Mouse (Mus musculus) embryonic facial prominence, embryonic 13.5 days (tissue): ENCODE results near the gene Pnkp. TPM values are rescaled to one million over a fixed set of nuclear protein-coding genes. Genes with fewer than 3 reads are reported as not detected.

Experiments used
- ATAC-seq: fragments of 200-750 bp; cut with Nextera tagmentation; 2 replicates; pipeline ENCODE4 v1.8.0; 2017; ENCODE audit warnings: low read depth; ENCODE audit not compliant: insufficient number of reproducible peaks, insufficient read depth, low FRiP score, low TSS enrichment
- H3K27ac ChIP-seq: fragments of 300-500 bp; sonication (generic); 2 replicates; pipeline ENCODE4 v1.5.1; 2015; ENCODE audit warnings: moderate library complexity, mild to moderate bottlenecking, inconsistent platforms
- H3K27me3 ChIP-seq: fragments of 300-500 bp; sonication (generic); 2 replicates; pipeline ENCODE4 v1.6.1; 2015; ENCODE audit warnings: mild to moderate bottlenecking, inconsistent platforms
- H3K36me3 ChIP-seq: fragments of 300-500 bp; sonication (generic); 2 replicates; pipeline ENCODE4 v1.6.1; 2015; ENCODE audit warnings: mild to moderate bottlenecking, inconsistent platforms
- H3K4me1 ChIP-seq: fragments of 300-500 bp; sonication (generic); 2 replicates; pipeline ENCODE4 v1.6.1; 2015; ENCODE audit warnings: inconsistent platforms
- H3K4me2 ChIP-seq: fragments of 300-500 bp; sonication (generic); 2 replicates; pipeline ENCODE4 v1.6.1; 2015; ENCODE audit warnings: moderate library complexity, mild to moderate bottlenecking, inconsistent platforms
- H3K4me3 ChIP-seq: fragments of 300-500 bp; sonication (generic); 2 replicates; pipeline ENCODE4 v1.5.1; 2015; ENCODE audit warnings: mild to moderate bottlenecking, inconsistent platforms
- H3K9ac ChIP-seq: fragments of 300-500 bp; sonication (generic); 2 replicates; pipeline ENCODE4 v1.6.1; 2015; ENCODE audit warnings: mild to moderate bottlenecking, inconsistent platforms
- H3K9me3 ChIP-seq: fragments of 300-500 bp; sonication (generic); 2 replicates; pipeline ENCODE4 v1.6.1; 2016; ENCODE audit warnings: inconsistent platforms
- WGBS: fragments of 180-500 bp; shearing (Covaris S2); methylation state at CpG from one replicate; pipeline ENCODE4 v1.1.7; 2015; ENCODE audit warnings: mixed read lengths; 5-methylcytosine and 5-hydroxymethylcytosine counted together
- polyA plus RNA-seq: library from polyadenylated mRNA; unstranded; fragments of >200 nt; fragmentation: Nextera tagmentation; extraction: Ambion mirVana; gene quantifications from 2 replicates; pipeline ENCODE4 v1.2.1, GENCODE M21; 2015

The Pnkp gene
- polyA plus RNA-seq, 1 experiment from 2014 or later, result 30.0 TPM

DNA sequence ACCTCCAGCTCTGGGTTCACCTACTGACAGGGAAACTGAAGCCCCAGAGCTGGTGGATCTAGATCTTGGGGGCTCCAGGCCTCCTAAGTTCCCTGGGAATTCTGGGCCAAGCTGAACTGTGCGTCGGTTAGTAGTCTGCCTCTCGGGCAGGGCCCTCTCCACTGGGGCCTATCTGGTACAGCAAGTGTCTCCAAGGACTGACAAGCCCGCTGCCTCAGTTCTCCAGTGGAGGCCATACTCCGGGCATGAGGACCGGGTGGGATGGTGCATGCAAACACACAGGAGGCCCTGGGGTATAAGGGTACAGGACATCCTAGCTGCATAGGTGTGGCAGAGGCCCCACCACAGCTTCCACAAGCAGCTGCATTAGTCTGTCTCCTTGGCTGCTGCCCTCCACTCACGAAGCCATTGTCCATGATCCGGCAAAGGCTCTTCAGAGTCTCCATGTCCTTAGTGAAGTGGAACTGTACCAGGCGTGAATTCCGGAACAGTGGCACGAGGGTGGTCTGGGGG, 7.1 kb downstream of the Pnkp start:
- 86% methylated on average over 11 of the region's 11 CpGs for WGBS
- H3K4me3 ChIP-seq, result no peak overlapping the region
- peaks cover 45% of the 10 kb centered on the region for H3K4me1 ChIP-seq
- ATAC-seq, result no peak
- H3K36me3 ChIP-seq, result peaks cover 59% of the 10 kb centered on the region
- no peak overlapping the region for H3K4me2 ChIP-seq
- no peak overlapping the region for H3K27ac ChIP-seq
- H3K27me3 ChIP-seq, result no peaks in the 10 kb centered on the region
- H3K9me3 ChIP-seq, result no peaks in the 10 kb centered on the region
- no peak overlapping the region for H3K9ac ChIP-seq

DNA sequence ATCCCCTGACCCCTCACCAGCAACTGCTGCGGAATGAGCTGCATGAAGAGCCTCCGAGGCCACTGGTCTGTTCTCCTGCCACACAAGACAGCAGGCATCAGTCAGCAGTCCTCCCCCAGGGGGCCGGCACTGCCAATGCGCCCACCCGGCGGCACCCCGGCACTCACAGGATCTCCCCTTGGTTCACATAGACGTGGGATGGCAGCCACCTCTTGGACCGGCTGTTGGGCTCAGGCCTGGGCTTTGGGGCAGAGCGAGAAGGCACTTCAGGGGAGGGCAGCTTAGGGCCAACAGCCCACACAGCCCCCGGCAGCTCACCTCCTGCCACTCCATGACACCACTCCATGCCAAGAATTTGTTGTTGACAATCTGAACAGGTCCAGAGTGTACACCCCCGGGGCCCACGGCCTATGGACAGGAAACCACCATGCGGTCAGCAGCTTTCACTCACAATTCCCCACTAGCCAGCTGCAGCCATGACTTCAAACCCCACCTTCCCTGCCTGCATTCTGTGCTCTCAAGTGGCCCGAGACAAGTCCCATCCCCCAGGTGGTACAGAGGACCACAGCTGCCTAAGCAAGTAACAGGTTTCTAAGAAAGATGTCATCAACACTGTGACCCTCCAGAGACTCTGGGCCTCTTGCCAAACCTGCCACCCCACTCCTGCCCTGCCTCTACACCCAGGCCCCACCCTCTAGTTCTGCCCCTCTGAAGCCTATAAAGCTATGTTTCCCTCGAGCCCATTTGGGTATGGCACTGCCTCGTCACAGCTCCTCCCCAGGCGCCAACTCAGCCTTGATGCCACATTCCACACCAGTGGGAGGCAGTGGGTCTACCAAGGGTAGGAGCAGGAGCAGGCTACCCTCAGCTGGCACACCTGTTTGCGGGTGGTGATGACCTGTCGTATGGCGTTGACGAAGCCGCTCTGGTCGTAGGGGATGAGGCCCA, 7.9 kb downstream of the Pnkp start:
- Histone ChIP-seq H3K9ac (no peak overlapping the region), H3K4me3 (no peak overlapping the region), H3K9me3 (no peaks in the 10 kb centered on the region), H3K4me2 (no peak overlapping the region), H3K27me3 (no peaks in the 10 kb centered on the region), H3K4me1 (peaks cover 45% of the 10 kb centered on the region), H3K27ac (peak overlapping the region; percentile 100; the same call in 1 of the 2 replicates), H3K36me3 (peaks cover 59% of the 10 kb centered on the region)
- no peak for ATAC-seq
- 82% methylated on average over 24 of the region's 24 CpGs for WGBS

DNA sequence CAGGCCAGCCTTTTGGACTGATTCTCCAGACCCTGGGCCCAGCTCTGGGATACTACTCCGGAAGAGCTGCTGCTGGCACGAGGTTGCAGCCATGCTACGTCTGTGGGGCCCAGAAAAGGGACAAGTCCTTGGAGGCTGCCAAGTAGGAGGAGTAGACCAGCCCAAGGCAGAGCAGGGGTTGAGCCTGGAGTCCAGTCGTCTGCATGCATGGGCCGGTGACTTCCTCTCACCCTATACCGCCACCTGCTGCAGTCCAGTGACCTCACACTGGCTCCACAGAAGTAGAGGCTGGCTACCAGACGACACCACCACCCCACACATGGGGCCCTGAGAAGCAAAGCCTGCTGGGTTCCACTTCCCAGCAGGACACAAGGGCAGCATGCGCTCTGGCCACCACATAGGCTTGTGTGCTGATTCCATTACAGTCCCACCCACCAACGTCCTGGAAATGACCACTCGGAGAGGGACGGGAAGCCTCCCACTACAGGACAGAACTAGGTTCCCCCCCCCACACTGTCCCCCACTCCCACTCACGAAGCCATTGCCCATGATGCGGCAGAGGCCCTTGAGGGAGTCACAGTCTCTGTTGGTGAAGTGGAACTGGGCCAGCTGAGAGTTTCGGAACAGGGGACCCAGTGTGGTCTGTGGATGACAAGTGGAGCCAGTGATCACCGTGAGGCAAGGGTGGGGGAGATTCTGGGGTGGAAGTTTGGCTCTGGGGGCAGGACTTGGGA, 9.5 kb downstream of the Pnkp start:
- no peaks in the 10 kb centered on the region for H3K9me3 ChIP-seq
- 57% methylated on average over 15 of the region's 15 CpGs for WGBS
- peaks cover 52% of the 10 kb centered on the region for H3K36me3 ChIP-seq
- peak overlapping the region; percentile 94 for H3K4me2 ChIP-seq
- peaks cover 43% of the 10 kb centered on the region for H3K4me1 ChIP-seq
- peak overlapping the region; percentile 100; the same call in 1 of the 2 replicates for H3K27ac ChIP-seq
- no peak for ATAC-seq
- H3K4me3 ChIP-seq, result peak overlapping the region; percentile 92
- H3K27me3 ChIP-seq, result no peaks in the 10 kb centered on the region
- peak overlapping the region; percentile 64 for H3K9ac ChIP-seq

DNA sequence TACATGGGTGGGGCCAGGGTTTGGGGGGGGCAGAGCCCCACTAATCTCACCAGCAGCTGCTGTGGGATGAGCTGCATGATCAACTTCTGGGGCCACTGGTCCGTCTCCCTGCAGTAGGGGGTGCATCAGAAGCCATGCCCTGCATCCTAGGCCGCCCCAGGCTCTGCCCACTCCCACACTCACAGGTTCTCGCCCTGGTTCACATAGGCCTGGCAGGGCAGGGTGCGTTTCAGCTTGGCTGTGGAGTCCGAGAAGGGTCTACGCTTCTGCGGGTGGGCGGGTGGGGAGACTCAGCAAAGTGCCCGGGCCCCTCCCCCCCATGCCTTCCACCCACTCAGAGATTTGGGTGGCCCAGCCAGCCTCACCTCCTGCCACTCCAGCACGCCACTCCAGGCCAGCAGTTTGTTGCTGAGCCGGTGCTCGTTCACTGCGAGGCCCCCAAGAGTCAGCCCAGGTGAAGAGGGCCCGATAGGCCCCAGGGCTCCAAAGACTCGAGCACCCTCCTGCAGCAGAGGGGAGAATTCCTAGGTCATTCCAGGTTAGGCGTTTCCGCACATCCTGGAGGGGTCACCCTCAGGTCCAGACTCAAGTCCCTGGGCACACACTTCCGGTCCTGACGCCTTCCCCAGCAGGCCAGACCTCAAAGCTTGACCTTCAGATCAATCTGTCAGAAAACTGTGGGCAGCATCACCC, 10.2 kb downstream of the Pnkp start:
- Histone ChIP-seq H3K36me3 (peaks cover 45% of the 10 kb centered on the region), H3K9me3 (no peaks in the 10 kb centered on the region), H3K27me3 (no peaks in the 10 kb centered on the region), H3K4me3 (peak overlapping the region; percentile 92), H3K27ac (peak overlapping the region; percentile 100; the same call in 1 of the 2 replicates), H3K4me2 (peak overlapping the region; percentile 94), H3K4me1 (peaks cover 43% of the 10 kb centered on the region), H3K9ac (peak overlapping the region; percentile 100)
- no peak for ATAC-seq
- WGBS, result 67% methylated on average over 19 of the region's 19 CpGs

DNA sequence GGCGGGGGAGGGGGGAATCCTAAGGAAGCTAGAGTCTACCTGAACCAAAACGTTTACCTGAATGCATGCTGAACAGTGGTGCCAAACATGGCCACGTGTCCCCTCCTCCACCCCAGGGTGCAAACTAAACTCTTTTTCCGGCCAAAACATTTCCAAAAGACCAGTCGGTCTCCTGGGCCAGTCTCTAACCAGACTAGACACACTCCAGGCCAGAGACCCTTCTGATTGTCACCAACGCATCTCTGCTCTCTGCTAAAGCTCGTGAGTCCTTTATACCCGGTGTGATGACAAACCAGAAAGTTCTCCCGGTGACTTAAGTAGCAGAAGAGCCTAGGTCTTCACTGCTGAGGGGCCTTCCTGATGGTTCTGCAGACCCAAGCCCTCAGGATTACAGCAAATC, 10.9 kb downstream of the Pnkp start:
- peak overlapping the region; percentile 100 for H3K27ac ChIP-seq
- H3K4me3 ChIP-seq, result peak overlapping the region; percentile 92
- peaks cover 43% of the 10 kb centered on the region for H3K4me1 ChIP-seq
- no peaks in the 10 kb centered on the region for H3K9me3 ChIP-seq
- H3K9ac ChIP-seq, result peak overlapping the region; percentile 100
- H3K27me3 ChIP-seq, result no peaks in the 10 kb centered on the region
- ATAC-seq, result no peak
- 43% methylated on average over 9 of the region's 9 CpGs for WGBS
- H3K36me3 ChIP-seq, result peaks cover 39% of the 10 kb centered on the region
- H3K4me2 ChIP-seq, result peak overlapping the region; percentile 94

DNA sequence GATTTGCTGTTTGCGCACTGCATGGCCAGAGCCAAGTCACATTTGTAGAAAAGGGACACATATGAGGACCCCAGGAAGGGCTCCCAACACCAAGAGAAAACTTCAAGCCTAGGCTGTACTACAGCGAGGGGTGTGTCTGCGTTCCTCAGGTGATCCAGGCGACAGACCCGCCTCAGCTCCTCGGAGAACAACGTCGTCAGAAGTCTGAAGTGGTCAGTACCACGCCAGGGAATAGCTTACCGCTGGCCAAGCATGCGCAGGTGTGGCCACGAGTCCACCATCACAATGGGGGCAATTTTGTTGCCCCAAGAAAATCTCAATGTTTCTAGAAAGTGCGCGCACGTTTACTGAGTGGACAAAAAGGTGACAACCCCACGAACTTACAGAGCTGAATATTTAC, 11.5 kb downstream of the Pnkp start:
- ATAC-seq, result no peak
- H3K27ac ChIP-seq, result peak overlapping the region; percentile 100
- H3K4me1 ChIP-seq, result peaks cover 43% of the 10 kb centered on the region
- H3K4me3 ChIP-seq, result peak overlapping the region; percentile 92
- H3K4me2 ChIP-seq, result peak overlapping the region; percentile 94
- H3K9me3 ChIP-seq, result no peaks in the 10 kb centered on the region
- H3K27me3 ChIP-seq, result no peaks in the 10 kb centered on the region
- WGBS, result 5% methylated on average over 16 of the region's 16 CpGs
- peak overlapping the region; percentile 100 for H3K9ac ChIP-seq
- H3K36me3 ChIP-seq, result peaks cover 32% of the 10 kb centered on the region

DNA sequence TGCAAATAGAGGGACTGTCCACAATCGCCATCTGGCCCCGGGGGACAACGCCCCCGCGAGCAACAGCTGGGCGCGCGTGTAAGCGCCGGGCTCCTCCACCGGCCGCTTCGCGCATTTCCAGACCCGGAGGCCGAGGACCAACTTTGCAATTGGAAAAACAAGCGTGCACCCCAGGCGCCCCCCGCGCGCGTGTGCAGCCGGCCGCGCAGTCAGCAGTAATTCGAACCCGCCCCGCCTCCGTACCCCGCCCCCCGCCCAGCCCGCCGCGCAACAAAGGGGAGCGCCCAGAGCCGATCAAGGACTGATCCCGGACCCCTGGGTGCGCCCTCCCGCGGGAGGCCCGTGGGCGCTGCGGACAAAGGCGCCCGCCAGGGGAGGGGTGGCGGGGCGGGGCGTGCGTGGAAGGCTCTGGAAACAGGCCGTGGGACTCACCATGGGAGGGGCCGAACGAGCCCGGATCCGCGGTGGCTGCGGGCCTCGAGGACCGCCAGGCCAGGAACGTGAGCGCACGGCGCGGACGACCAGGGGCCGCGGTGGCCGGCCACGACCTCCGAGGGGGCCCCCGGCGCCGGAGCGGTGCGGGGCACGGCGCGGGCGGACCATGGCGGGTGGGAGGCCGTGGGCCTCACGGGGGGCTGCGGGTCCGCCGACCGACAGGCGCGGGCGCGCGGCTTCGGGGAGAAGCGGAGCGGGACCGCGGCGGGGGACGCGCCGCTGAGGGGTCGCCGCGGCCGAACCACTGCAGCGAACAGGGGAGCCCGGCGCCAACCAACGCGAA, 12.2 kb downstream of the Pnkp start:
- Histone ChIP-seq H3K36me3 (peaks cover 26% of the 10 kb centered on the region), H3K27me3 (no peaks in the 10 kb centered on the region), H3K4me3 (peak overlapping the region; percentile 92), H3K4me1 (peaks cover 43% of the 10 kb centered on the region), H3K9me3 (no peaks in the 10 kb centered on the region), H3K9ac (peak overlapping the region; percentile 100), H3K4me2 (peak overlapping the region; percentile 94), H3K27ac (peak overlapping the region; percentile 100)
- ATAC-seq, result peak; percentile 65
- WGBS, result under 1% methylated on average over 100 of the region's 108 CpGs

DNA sequence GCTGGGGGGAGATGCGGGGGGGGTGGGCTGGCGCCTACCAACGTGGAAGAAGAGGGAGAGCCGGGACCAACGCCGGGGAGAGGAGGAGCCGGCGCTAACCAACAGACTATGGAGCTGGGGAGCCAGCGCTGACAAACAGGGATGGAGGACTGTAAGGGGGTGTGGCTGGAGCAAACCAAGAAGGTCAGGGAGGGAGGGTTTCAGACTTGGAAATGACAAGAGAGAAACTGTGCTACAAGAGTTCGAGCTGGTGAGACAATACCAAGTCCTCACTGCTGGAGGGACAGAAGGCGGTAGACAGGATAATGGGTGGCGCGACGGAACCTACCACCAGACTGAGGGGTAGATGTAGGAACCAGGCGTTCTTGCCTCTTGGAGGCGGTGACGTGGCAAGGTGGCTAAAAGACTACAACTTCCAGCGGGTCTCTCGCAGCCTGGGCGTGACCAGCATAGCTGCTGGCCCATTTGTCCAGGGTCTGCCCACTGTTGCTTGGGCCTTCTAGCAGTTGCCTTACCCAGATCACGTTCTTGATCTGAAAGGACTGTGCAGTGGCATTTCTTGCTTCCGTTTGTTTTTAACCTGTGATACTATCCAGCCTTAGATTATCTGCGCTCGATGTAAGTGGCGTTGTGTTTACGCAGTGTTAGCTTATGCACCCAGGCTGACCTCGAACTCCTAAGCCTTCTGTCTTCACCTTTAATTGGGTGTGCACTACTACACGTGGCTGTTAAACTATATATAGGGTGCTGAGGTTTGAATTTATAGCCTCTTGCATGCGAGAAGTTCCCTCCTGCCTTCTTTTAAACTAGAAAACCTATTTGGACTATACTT, 13.0 kb downstream of the Pnkp start, which contains the start of gene Ptov1:
Gene Ptov1, minus strand, starts transcription at position 92 of the 832 bp plus-strand sequence.
- Histone ChIP-seq H3K9ac (peak within 1 kb of the TSS; percentile 100), H3K4me1 (peaks cover 43% of the 10 kb centered on the region), H3K9me3 (no peaks in the 10 kb centered on the region), H3K4me2 (peak within 1 kb of the TSS; percentile 94), H3K4me3 (peak within 1 kb of the TSS; percentile 92), H3K27ac (peak within 1 kb of the TSS; percentile 100), H3K27me3 (no peaks in the 10 kb centered on the region), H3K36me3 (peaks cover 18% of the 10 kb centered on the region)
- WGBS, result 7% methylated on average over 29 of the region's 29 CpGs
- peak; percentile 91 for ATAC-seq

DNA sequence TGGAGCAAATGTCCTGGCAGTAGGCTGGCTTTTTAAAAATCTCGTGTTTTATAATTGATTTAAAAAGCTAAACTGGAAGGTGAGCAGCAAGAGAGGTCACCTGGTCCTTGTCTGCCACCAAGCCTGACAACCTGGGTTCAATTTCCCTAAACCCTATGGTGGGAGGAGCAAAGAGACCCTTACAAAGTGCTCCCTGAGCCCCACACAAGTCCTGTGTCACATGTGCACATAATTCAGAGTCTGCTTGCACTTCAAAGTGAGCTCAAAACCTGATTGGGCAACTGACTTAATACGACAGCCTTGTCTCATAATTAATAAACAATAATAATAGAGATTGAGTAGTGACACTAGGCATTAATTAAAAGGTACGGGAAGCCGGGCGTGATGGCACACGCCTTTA, 13.7 kb downstream of the Pnkp start:
- H3K4me1 ChIP-seq, result peaks cover 36% of the 10 kb centered on the region
- no peaks in the 10 kb centered on the region for H3K9me3 ChIP-seq
- H3K27ac ChIP-seq, result peak overlapping the region; percentile 100
- no peak for ATAC-seq
- H3K4me3 ChIP-seq, result peak overlapping the region; percentile 92
- H3K27me3 ChIP-seq, result no peaks in the 10 kb centered on the region
- 81% methylated on average over 6 of the region's 6 CpGs for WGBS
- H3K4me2 ChIP-seq, result peak overlapping the region; percentile 94
- peak overlapping the region; percentile 100 for H3K9ac ChIP-seq
- H3K36me3 ChIP-seq, result peaks cover 11% of the 10 kb centered on the region

DNA sequence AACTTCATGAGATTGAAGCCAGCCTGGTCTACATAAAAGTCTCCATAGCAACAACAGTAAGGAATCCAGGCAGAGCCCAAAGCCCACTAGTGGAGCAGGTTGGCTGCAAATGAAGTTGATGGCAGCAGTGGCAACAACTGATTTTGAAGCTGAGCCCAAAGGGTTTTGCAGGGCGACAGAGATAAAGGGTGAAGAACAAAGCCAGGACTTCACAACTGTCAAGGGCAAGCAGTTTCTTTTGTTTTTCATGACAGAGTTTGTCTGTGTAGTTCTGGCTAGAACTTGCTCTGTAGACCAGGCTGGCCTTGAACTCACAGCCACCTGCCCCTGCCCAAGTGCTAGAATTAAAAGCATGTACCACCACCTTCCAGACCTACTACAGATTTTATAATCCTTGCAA, 14.2 kb downstream of the Pnkp start:
- Histone ChIP-seq H3K4me2 (no peak overlapping the region), H3K4me1 (peaks cover 30% of the 10 kb centered on the region), H3K9ac (no peak overlapping the region), H3K4me3 (no peak overlapping the region), H3K27me3 (no peaks in the 10 kb centered on the region), H3K36me3 (peaks cover 11% of the 10 kb centered on the region), H3K27ac (no peak overlapping the region), H3K9me3 (no peaks in the 10 kb centered on the region)
- no peak for ATAC-seq
- WGBS, result 91% methylated on average over 1 of the region's 1 CpGs
